Mouse (Mus musculus) small intestine, adult 2 months (tissue): ENCODE results near the gene Mlycd.

ENCODE experiments used
- CTCF ChIP-seq: fragments of 200-500 bp; IDR thresholded peaks from 2 replicates; pipeline ENCODE4 v1.5.1; 2012; ENCODE audit warnings: low read depth, mild to moderate bottlenecking, control low read depth, inconsistent platforms, low read length, moderate library complexity, mixed read lengths; ENCODE audit not compliant: insufficient replicate concordance, insufficient read length; ENCODE audit errors: extremely low read depth
- POLR2A ChIP-seq: fragments of 200-500 bp; IDR thresholded peaks from 2 replicates; pipeline ENCODE4 v1.6.1; 2012; ENCODE audit warnings: low read depth, mild to moderate bottlenecking, control low read depth, inconsistent platforms, low read length, moderate library complexity

DNA sequence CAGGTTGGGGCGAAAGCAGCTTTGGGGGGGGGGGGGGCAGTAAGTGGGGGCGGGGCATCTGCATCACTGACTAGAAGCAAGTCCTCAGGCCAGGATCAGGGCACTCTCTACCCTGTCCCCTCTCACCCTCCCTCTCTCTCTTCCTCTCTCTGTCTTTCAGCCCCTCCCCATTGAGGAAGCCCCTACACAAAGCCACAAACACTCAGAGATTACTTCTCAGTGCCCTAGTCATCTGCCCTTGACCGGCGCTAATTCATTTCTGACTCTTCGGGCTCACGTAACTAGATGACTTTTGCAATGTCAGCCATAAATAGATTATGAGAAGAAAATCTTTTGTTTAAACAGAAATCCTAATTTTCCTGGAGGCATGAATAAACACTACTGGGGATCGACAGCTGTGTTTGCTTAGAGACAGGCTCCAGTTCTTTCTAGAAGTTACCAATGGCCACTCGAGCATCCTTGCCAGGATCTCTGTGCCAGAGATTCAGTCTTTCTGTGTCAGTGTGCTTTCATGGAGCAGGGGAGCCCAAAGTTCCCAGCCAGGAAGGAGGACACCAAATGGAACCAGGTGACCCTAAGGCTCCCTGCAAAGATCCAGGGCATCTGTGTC lies 33.9 kb upstream of the Mlycd start:
- TF ChIP-seq CTCF (no peak), POLR2A (no peak)
